Mouse (Mus musculus): Measurements from ENCODE around the gene Zcchc4.

- TF ChIP-seq CTCF (IDR thresholded peaks at IDR 0.05; ENCODE audit: borderline replicate concordance, insufficient read depth, low read depth, low read length) (no peak), POLR2A (IDR thresholded peaks at IDR 0.05; ENCODE audit: borderline replicate concordance, insufficient read depth, low read length) (no peak)
Measured at GRCm38 (mm10) chr5:52864446-52864845, 89.2 kb downstream of the Zcchc4 start.

Measured in cerebellum, adult 2 months (tissue).